Comparison of ENCODE assay signal across 8 mouse cellular contexts in genomic region chr4:129190538-129190937, GRCm38 (mm10). TPM values are rescaled to one million over a fixed set of nuclear protein-coding genes. Genes with fewer than 3 reads are reported as not detected.
DNase-seq lines count a peak whose midpoint lies in the region; ATAC-seq and TF ChIP-seq lines count a peak whose summit lies in the region.

No protein-coding gene starts in this region.

- no peak for ATAC-seq in heart, embryonic 15.5 days (replicated peaks; ENCODE audit: insufficient number of reproducible peaks, insufficient read depth, low FRiP score, low read depth)
- no peak for ATAC-seq in limb, embryonic 15.5 days (ENCODE audit: insufficient number of reproducible peaks, low FRiP score, low TSS enrichment, low read depth)

- H3K4me2 ChIP-seq in heart, embryonic 15.5 days, result peak overlapping the region; percentile 74
- peak overlapping the region; percentile 65 for H3K4me2 ChIP-seq in limb, embryonic 15.5 days

- H3K27me3 ChIP-seq in spleen, adult 2 months (ENCODE audit: control insufficient read depth, insufficient read depth, low read length), result no peaks in the 10 kb centered on the region
- H3K27me3 ChIP-seq in heart, embryonic 15.5 days, result no peaks in the 10 kb centered on the region
- H3K27me3 ChIP-seq in limb, embryonic 15.5 days, result no peaks in the 10 kb centered on the region
- H3K27me3 ChIP-seq in small intestine, adult 2 months (ENCODE audit: control insufficient read depth, insufficient read depth, low read length), result no peaks in the 10 kb centered on the region

- no peak for DNase-seq in spleen, adult 2 months (ENCODE audit: low read depth in 1 of 2, low spot score in 2 of 2)
- no peak for DNase-seq in spleen, adult 12 weeks (ENCODE audit: low spot score)
- peak; percentile 53 for DNase-seq in cerebellum, adult 9-10 months
- no peak for DNase-seq in ovary, postnatal 36 days (ENCODE audit: low spot score)
- DNase-seq in c-Kit-positive CD71-positive TER-119-positive erythroid progenitor cells, embryonic 14.5 days (ENCODE audit: low spot score), result no peak

- no peaks in the 10 kb centered on the region for H3K36me3 ChIP-seq in spleen, adult 2 months (ENCODE audit: control insufficient read depth, insufficient read depth, low read length)
- 0 out of 2 replicates have a peak, but pooled peaks cover under 1% of the 10 kb centered on the region for H3K36me3 ChIP-seq in heart, embryonic 15.5 days
- peaks cover 16% of the 10 kb centered on the region; the same call in 1 of the 2 replicates for H3K36me3 ChIP-seq in limb, embryonic 15.5 days
- H3K36me3 ChIP-seq in small intestine, adult 2 months (ENCODE audit: control insufficient read depth, insufficient read depth, low read length), result peaks cover 2% of the 10 kb centered on the region; the same call in 1 of the 2 replicates

- no peak for TF ChIP-seq CTCF in spleen, adult 2 months (IDR thresholded peaks at IDR 0.05; ENCODE audit: extremely low read depth, insufficient read depth, insufficient read length, insufficient replicate concordance)
- no peak for TF ChIP-seq CTCF in small intestine, adult 2 months (IDR thresholded peaks at IDR 0.05; ENCODE audit: extremely low read depth, insufficient read length, insufficient replicate concordance, low read depth, low read length)

- H3K9me3 ChIP-seq in heart, embryonic 15.5 days (replicated peaks), result no peaks in the 10 kb centered on the region
- no peaks in the 10 kb centered on the region for H3K9me3 ChIP-seq in limb, embryonic 15.5 days

- H3K4me3 ChIP-seq in spleen, adult 2 months (ENCODE audit: extremely low read depth, insufficient read depth, insufficient read length), result peak overlapping the region; percentile 84
- peak overlapping the region; percentile 66 for H3K4me3 ChIP-seq in heart, embryonic 15.5 days
- peak overlapping the region; percentile 75 for H3K4me3 ChIP-seq in limb, embryonic 15.5 days
- H3K4me3 ChIP-seq in small intestine, adult 2 months (ENCODE audit: low read depth, low read length), result peak overlapping the region; percentile 79

- H3K4me1 ChIP-seq in spleen, adult 2 months (ENCODE audit: control insufficient read depth, insufficient read depth, insufficient read length), result no peaks in the 10 kb centered on the region
- peaks cover 24% of the 10 kb centered on the region for H3K4me1 ChIP-seq in heart, embryonic 15.5 days (replicated peaks)
- peaks cover 26% of the 10 kb centered on the region for H3K4me1 ChIP-seq in limb, embryonic 15.5 days
- peaks cover 7% of the 10 kb centered on the region for H3K4me1 ChIP-seq in small intestine, adult 2 months (ENCODE audit: control insufficient read depth, insufficient read depth, insufficient read length, low read length)

- no peak overlapping the region for H3K27ac ChIP-seq in spleen, adult 2 months (ENCODE audit: insufficient read depth, low read length)
- H3K27ac ChIP-seq in heart, embryonic 15.5 days, result peak overlapping the region; percentile 93
- H3K27ac ChIP-seq in limb, embryonic 15.5 days, result peak overlapping the region; percentile 90; the same call in 1 of the 2 replicates
- H3K27ac ChIP-seq in small intestine, adult 2 months (ENCODE audit: insufficient read depth, low read depth, low read length), result peak overlapping the region; percentile 62; the same call in 1 of the 2 replicates

- WGBS in spleen, adult 2 months, result 2% methylated on average over 12 of the region's 12 CpGs
- WGBS in heart, embryonic 15.5 days, result 3% methylated on average over 12 of the region's 12 CpGs
- 2% methylated on average over 12 of the region's 12 CpGs for WGBS in limb, embryonic 15.5 days
- WGBS in small intestine, adult 2 months, result under 1% methylated on average over 12 of the region's 12 CpGs

- TF ChIP-seq POLR2A in spleen, adult 2 months (IDR thresholded peaks at IDR 0.05; ENCODE audit: low read depth, low read length), result no peak
- TF ChIP-seq POLR2A in small intestine, adult 2 months (IDR thresholded peaks at IDR 0.05; ENCODE audit: low read depth, low read length), result no peak

- peak overlapping the region; percentile 69 for H3K9ac ChIP-seq in heart, embryonic 15.5 days
- peak overlapping the region; percentile 82 for H3K9ac ChIP-seq in limb, embryonic 15.5 days

RNA-seq across cellular contexts. Expression of gene Yars, which starts 1.0 kb away (rescaled TPM):
- 8.6 and 10.9 TPM in 2 replicates for polyA plus RNA-seq in spleen, adult 2 months (2012; rRNA removed)
- 40.8 and 48.8 TPM in 2 replicates for polyA plus RNA-seq in heart, embryonic 15.5 days (2015; fragmentation: Nextera tagmentation; extraction: Ambion mirVana)
- polyA plus RNA-seq in limb, embryonic 15.5 days (2015; fragmentation: Nextera tagmentation; extraction: Ambion mirVana), result 80.5 and 82.6 TPM in 2 replicates
- polyA plus RNA-seq in small intestine, adult 2 months (2012; rRNA removed), result 5.5 and 7.8 TPM in 2 replicates

RNA-seq across cellular contexts. Expression of gene S100pbp, which starts 1.0 kb away (rescaled TPM):
- 14.7 and 16.3 TPM in 2 replicates for polyA plus RNA-seq in spleen, adult 2 months (2012; rRNA removed)
- polyA plus RNA-seq in heart, embryonic 15.5 days (2015; fragmentation: Nextera tagmentation; extraction: Ambion mirVana), result 10.8 and 13.2 TPM in 2 replicates
- polyA plus RNA-seq in limb, embryonic 15.5 days (2015; fragmentation: Nextera tagmentation; extraction: Ambion mirVana), result 16.5 and 18.8 TPM in 2 replicates
- 2.3 and 6.4 TPM in 2 replicates for polyA plus RNA-seq in small intestine, adult 2 months (2012; rRNA removed)

RNA-seq across cellular contexts. Expression of gene Fndc5, which starts 53.7 kb away (rescaled TPM):
- 0.58 and 0.70 TPM in 2 replicates for polyA plus RNA-seq in spleen, adult 2 months (2012; rRNA removed)
- 12.2 and 12.3 TPM in 2 replicates for polyA plus RNA-seq in heart, embryonic 15.5 days (2015; fragmentation: Nextera tagmentation; extraction: Ambion mirVana)
- polyA plus RNA-seq in limb, embryonic 15.5 days (2015; fragmentation: Nextera tagmentation; extraction: Ambion mirVana), result 17.4 and 22.9 TPM in 2 replicates
- 0.36 and 0.87 TPM in 2 replicates for polyA plus RNA-seq in small intestine, adult 2 months (2012; rRNA removed)
